Mouse (Mus musculus): ENCODE measurements around the gene Cebpg. TPM values are rescaled to one million over a fixed set of nuclear protein-coding genes. Genes with fewer than 3 reads are reported as not detected.

Cebpg gene
- polyA plus RNA-seq, 1 experiment from 2014 or later = 48.4 TPM

DNA sequence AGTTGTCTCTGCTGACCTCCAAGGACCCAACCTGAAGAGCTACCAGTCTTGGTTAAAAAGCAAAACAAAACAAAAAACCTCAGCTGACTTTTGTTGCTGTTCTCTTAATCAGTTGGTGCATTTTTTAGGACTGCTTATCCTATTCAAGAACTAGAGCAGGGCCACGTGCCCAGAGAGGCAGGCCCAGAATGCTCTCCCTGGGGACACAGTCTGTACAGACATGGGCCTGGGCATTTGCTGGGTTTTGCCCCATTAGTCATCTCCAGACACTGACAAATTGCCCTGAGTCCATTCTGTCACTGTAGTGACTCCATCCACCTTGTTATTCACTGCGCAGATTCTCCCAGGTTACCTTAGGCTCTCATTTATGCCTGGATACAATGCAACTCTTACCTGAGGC, 41.1 kb downstream of the Cebpg start:
- H3K4me2 ChIP-seq (ENCODE audit: low read length) = no peak overlapping the region
- H3K36me3 ChIP-seq (ENCODE audit: control insufficient read depth, insufficient read depth) = no peaks in the 10 kb centered on the region
- WGBS = 74% methylated on average over 2 of the region's 2 CpGs
- no peak for ATAC-seq
- no peaks in the 10 kb centered on the region for H3K9me3 ChIP-seq (ENCODE audit: control insufficient read depth, low read length)
- H3K27ac ChIP-seq (ENCODE audit: low read length) = no peak overlapping the region
- H3K27me3 ChIP-seq (replicated peaks; ENCODE audit: control insufficient read depth, insufficient read depth, low read length) = no peaks in the 10 kb centered on the region
- H3K9ac ChIP-seq (replicated peaks; ENCODE audit: low read depth, low read length) = no peak overlapping the region
- no peak overlapping the region for H3K4me3 ChIP-seq (replicated peaks; ENCODE audit: low read length)
- peaks cover 8% of the 10 kb centered on the region; the same call in 1 of the 2 replicates for H3K4me1 ChIP-seq (replicated peaks; ENCODE audit: control insufficient read depth, insufficient read depth, low read length)

DNA sequence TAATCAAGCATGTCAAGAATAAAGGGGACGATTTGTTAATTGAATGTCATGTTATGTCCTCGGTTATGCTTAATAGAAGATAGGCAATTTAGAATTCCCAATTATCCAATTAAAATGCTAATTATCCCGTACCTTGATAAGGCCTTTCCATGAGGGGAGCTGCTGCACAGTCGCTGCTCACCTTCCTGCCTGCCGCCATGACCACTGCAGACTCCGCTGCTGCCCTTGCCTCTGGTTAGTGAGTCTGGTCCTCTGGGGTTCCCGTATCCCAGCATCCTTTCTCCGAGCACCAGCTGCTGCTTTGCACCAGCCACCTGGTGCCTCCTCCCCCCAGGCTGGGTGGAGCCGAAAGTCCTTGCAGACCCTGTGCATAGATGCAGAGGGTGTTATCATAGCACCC, 43.1 kb downstream of the Cebpg start:
- whole genome bisulfite sequencing = 33% methylated on average over 9 of the region's 9 CpGs
- Histone ChIP-seq H3K9ac (replicated peaks; ENCODE audit: low read depth, low read length) (no peak overlapping the region), H3K4me2 (ENCODE audit: low read length) (no peak overlapping the region), H3K36me3 (ENCODE audit: control insufficient read depth, insufficient read depth) (no peaks in the 10 kb centered on the region), H3K9me3 (ENCODE audit: control insufficient read depth, low read length) (no peaks in the 10 kb centered on the region), H3K27ac (ENCODE audit: low read length) (no peak overlapping the region), H3K27me3 (replicated peaks; ENCODE audit: control insufficient read depth, insufficient read depth, low read length) (no peaks in the 10 kb centered on the region), H3K4me1 (replicated peaks; ENCODE audit: control insufficient read depth, insufficient read depth, low read length) (peaks cover 8% of the 10 kb centered on the region; the same call in 1 of the 2 replicates), H3K4me3 (replicated peaks; ENCODE audit: low read length) (no peak overlapping the region)
- ATAC-seq = no peak

DNA sequence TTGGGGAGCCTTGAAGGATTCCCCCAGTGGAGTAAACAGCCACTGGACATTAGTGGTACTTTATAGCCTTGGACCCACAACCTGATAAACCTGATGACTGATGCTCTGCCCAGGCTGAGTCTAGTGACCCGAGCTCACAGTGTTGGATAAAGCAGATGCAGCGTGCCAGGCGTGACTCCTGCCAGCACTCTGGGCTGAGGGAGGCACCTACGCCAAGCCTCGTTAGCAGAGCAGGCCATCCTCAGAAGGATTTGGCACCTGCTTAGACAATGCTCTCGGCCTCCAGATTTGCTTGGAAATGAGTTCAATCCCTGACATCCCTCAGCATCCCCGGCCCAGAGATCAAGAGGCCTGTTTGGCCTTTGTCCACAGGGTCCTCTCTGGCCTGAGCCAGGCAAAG, 49.7 kb downstream of the Cebpg start:
- H3K9ac ChIP-seq (replicated peaks; ENCODE audit: low read depth, low read length) = no peak overlapping the region
- no peaks in the 10 kb centered on the region for H3K27me3 ChIP-seq (replicated peaks; ENCODE audit: control insufficient read depth, insufficient read depth, low read length)
- H3K27ac ChIP-seq (ENCODE audit: low read length) = no peak overlapping the region
- no peak overlapping the region for H3K4me2 ChIP-seq (ENCODE audit: low read length)
- H3K4me3 ChIP-seq (replicated peaks; ENCODE audit: low read length) = no peak overlapping the region
- 50% methylated on average over 7 of the region's 7 CpGs for WGBS
- no peaks in the 10 kb centered on the region for H3K36me3 ChIP-seq (ENCODE audit: control insufficient read depth, insufficient read depth)
- H3K4me1 ChIP-seq (replicated peaks; ENCODE audit: control insufficient read depth, insufficient read depth, low read length) = peaks cover 11% of the 10 kb centered on the region
- H3K9me3 ChIP-seq (ENCODE audit: control insufficient read depth, low read length) = no peaks in the 10 kb centered on the region
- ATAC-seq = no peak

GRCm38 (mm10) chr7:35003171-35003737, 53.1 kb downstream of the Cebpg start:
- 47% methylated on average over 7 of the region's 7 CpGs for WGBS
- Histone ChIP-seq H3K4me2 (ENCODE audit: low read length) (no peak overlapping the region), H3K9ac (replicated peaks; ENCODE audit: low read depth, low read length) (no peak overlapping the region), H3K27ac (ENCODE audit: low read length) (no peak overlapping the region), H3K4me1 (replicated peaks; ENCODE audit: control insufficient read depth, insufficient read depth, low read length) (peaks cover 11% of the 10 kb centered on the region), H3K27me3 (replicated peaks; ENCODE audit: control insufficient read depth, insufficient read depth, low read length) (no peaks in the 10 kb centered on the region), H3K36me3 (ENCODE audit: control insufficient read depth, insufficient read depth) (no peaks in the 10 kb centered on the region), H3K4me3 (replicated peaks; ENCODE audit: low read length) (no peak overlapping the region), H3K9me3 (ENCODE audit: control insufficient read depth, low read length) (no peaks in the 10 kb centered on the region)
- peak; percentile 43 for ATAC-seq

DNA sequence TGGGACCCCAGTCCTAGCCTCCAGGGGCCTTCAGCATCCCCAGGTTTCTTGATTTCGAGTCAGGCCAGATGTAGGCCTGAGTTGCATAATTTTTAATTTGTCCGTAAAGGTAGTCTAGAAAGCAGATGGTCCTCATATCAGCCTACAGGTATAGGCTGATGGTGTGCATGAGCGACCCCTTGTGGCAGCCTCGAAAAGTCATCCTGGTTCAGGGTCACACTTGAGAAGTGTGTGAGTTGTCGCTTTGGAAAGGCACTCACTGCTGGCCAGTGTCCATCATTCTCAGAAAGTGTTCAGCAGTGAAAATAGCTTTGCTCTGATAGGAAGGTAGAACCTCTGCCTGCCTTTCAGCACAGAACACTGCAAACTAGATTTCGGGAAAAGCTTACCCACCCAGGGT, 55.5 kb downstream of the Cebpg start:
- 39% methylated on average over 6 of the region's 6 CpGs for WGBS
- H3K27me3 ChIP-seq (replicated peaks; ENCODE audit: control insufficient read depth, insufficient read depth, low read length) = no peaks in the 10 kb centered on the region
- H3K36me3 ChIP-seq (ENCODE audit: control insufficient read depth, insufficient read depth) = no peaks in the 10 kb centered on the region
- H3K4me3 ChIP-seq (replicated peaks; ENCODE audit: low read length) = no peak overlapping the region
- no peak for ATAC-seq
- no peak overlapping the region for H3K9ac ChIP-seq (replicated peaks; ENCODE audit: low read depth, low read length)
- H3K27ac ChIP-seq (ENCODE audit: low read length) = no peak overlapping the region
- no peaks in the 10 kb centered on the region for H3K9me3 ChIP-seq (ENCODE audit: control insufficient read depth, low read length)
- H3K4me2 ChIP-seq (ENCODE audit: low read length) = no peak overlapping the region
- peaks cover 11% of the 10 kb centered on the region for H3K4me1 ChIP-seq (replicated peaks; ENCODE audit: control insufficient read depth, insufficient read depth, low read length)

Small RNA genes within 50 kb of the gene (microRNA-seq; reads per million reads assigned to microRNA genes)
- not detected for gene Gm25033

Other genes starting within 250 kb of the Cebpg start
- 9.9 and 12.0 TPM in 2 replicates for gene Chst8, start 243.9 kb downstream of the Cebpg start, polyA plus RNA-seq (2015; fragmentation: Nextera tagmentation; extraction: Ambion mirVana)
- 51.8 and 58.0 TPM in 2 replicates for gene Pepd, start 144.2 kb downstream of the Cebpg start, polyA plus RNA-seq (2015; fragmentation: Nextera tagmentation; extraction: Ambion mirVana)
- gene Cebpa, start 62.7 kb upstream of the Cebpg start, polyA plus RNA-seq (2015; fragmentation: Nextera tagmentation; extraction: Ambion mirVana) = 0.32 and 0.40 TPM in 2 replicates
- gene Slc7a10, start 129.8 kb upstream of the Cebpg start, polyA plus RNA-seq (2015; fragmentation: Nextera tagmentation; extraction: Ambion mirVana) = 6.3 and 7.3 TPM in 2 replicates
- gene Lrp3, start 158.9 kb upstream of the Cebpg start, polyA plus RNA-seq (2015; fragmentation: Nextera tagmentation; extraction: Ambion mirVana) = 20.3 and 27.3 TPM in 2 replicates

All from forebrain, embryonic 16.5 days (tissue).